In the genomic region with DNA sequence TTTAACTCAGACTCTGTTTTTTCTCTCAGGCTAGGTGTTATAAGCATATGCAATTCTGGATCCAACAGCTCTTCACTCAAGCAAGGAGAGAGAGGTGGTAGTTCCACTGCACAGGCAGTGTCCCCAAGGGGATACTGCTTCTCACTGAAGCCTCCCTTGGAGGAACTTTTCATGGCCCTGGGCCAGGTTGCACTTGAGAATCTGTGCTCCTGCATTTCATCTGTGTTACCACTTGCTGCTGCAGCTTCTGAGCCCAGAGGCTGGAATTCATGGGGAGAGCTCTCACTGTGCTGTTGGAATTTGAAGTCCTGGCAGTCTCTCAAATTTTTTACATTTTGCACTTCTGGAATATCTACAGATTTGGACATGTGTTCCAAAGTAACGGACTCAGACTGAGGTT, we compare ENCODE assay signal across 9 mouse cellular contexts.
DNase-seq lines count a peak whose midpoint lies in the region.
"Had no signal": no experiment of that assay in that cellular context is flagged by ENCODE, and none has a peak within 500 bp of the region (broad histone marks: within the 10 kb centered on the region; RNA-seq: fewer than 3 reads in every experiment).

No protein-coding gene starts in this region.

- WGBS in embryonic facial prominence, embryonic 10.5 days = 95% methylated on average over 1 of the region's 1 CpGs

- intact Hi-C loops in heart, postnatal 10 days (cut with DNase I) = no loop called here

- H3K27me3 ChIP-seq in embryonic facial prominence, embryonic 10.5 days (replicated peaks; ENCODE audit: low read depth, poor library complexity, severe bottlenecking) = no peaks in the 10 kb centered on the region

- peaks cover 84% of the 10 kb centered on the region for H3K4me1 ChIP-seq in embryonic facial prominence, embryonic 10.5 days

- peak overlapping the region; percentile 86; the same call in 1 of the 2 replicates for H3K4me3 ChIP-seq in embryonic facial prominence, embryonic 10.5 days

- no peaks in the 10 kb centered on the region for H3K9me3 ChIP-seq in embryonic facial prominence, embryonic 10.5 days

- peaks cover 46% of the 10 kb centered on the region for H3K36me3 ChIP-seq in embryonic facial prominence, embryonic 10.5 days (replicated peaks)

- DNase-seq in kidney, adult 9 months = peak; percentile 33
- DNase-seq in kidney, adult 11 months = no peak
- DNase-seq in embryonic facial prominence, embryonic 10.5 days (ENCODE audit: low spot score) = no peak
- DNase-seq in heart, postnatal 10 days = peak; percentile 76 to 83
- peak; percentile 57 for DNase-seq in lung, postnatal 25 days (ENCODE audit: low spot score)
- no peak for DNase-seq in natural killer cell, adult 2 months (ENCODE audit: low spot score in 2 of 2)
- no peak for DNase-seq in cerebellum, adult 11 months
- no peak for DNase-seq in urinary bladder, postnatal 10 days (ENCODE audit: low spot score)
- DNase-seq: layer of hippocampus, postnatal 36 days had no signal

- 0 out of 2 replicates have a peak overlapping the region, but pooled peaks have one; percentile 19 for H3K27ac ChIP-seq in embryonic facial prominence, embryonic 10.5 days (replicated peaks)

Comparison
In these comparisons a context has a peak if more than half of its experiments do, and no peak if none do; other contexts are left out.
1. DNase-seq: peak in kidney, adult 9 months (single experiment), heart, postnatal 10 days (2 of 2) and lung, postnatal 25 days (single experiment); none in kidney, adult 11 months (single experiment), embryonic facial prominence, embryonic 10.5 days (single experiment), natural killer cell, adult 2 months (0 of 2), cerebellum, adult 11 months (single experiment) and urinary bladder, postnatal 10 days (single experiment).